Mouse (Mus musculus) limb, embryonic 14.5 days (tissue): ENCODE data around the gene Cd247. TPM values are rescaled to one million over a fixed set of nuclear protein-coding genes. Genes with fewer than 3 reads are reported as not detected.
A peak's percentile ranks its signal among the peaks of the same experiment; 100 is the strongest.

Experiments used
- ATAC-seq: fragments of 200-750 bp; cut with Nextera tagmentation; 2 replicates; pipeline ENCODE4 v1.8.0; 2017; ENCODE audit warnings: low read depth, moderate number of reproducible peaks, moderate TSS enrichment; ENCODE audit not compliant: low FRiP score
- DNase-seq: peaks from one replicate; pipeline ENCODE4 v3.0.0-alpha.2; 2015; ENCODE audit warnings: low spot score
- H3K27ac ChIP-seq: fragments of 300-500 bp; sonication (generic); replicated peaks from 2 replicates; pipeline ENCODE4 v1.5.1; 2014; ENCODE audit warnings: low read depth, mild to moderate bottlenecking, low read length, moderate library complexity, mixed read lengths
- H3K27me3 ChIP-seq: fragments of 300-500 bp; sonication (generic); 2 replicates; pipeline ENCODE4 v1.6.1; 2014; ENCODE audit warnings: low read length, mixed read lengths; ENCODE audit not compliant: control insufficient read depth, insufficient read depth
- H3K36me3 ChIP-seq: fragments of 300-500 bp; sonication (generic); 2 replicates; pipeline ENCODE4 v1.6.1; 2014; ENCODE audit warnings: mild to moderate bottlenecking, low read length, moderate library complexity, mixed read lengths; ENCODE audit not compliant: control insufficient read depth, insufficient read depth
- H3K4me1 ChIP-seq: fragments of 300-500 bp; sonication (generic); 2 replicates; pipeline ENCODE4 v1.6.1; 2014; ENCODE audit warnings: antibody characterized with exemption, low read length, mixed read lengths; ENCODE audit not compliant: control insufficient read depth, insufficient read depth
- H3K4me2 ChIP-seq: fragments of 300-500 bp; sonication (generic); replicated peaks from 2 replicates; pipeline ENCODE4 v1.6.1; 2014; ENCODE audit warnings: low read depth, mild to moderate bottlenecking, low read length, moderate library complexity; ENCODE audit not compliant: severe bottlenecking
- H3K4me3 ChIP-seq: fragments of 300-500 bp; sonication (generic); replicated peaks from 2 replicates; pipeline ENCODE4 v1.5.1; 2014; ENCODE audit warnings: low read length
- H3K9ac ChIP-seq: fragments of 300-500 bp; sonication (generic); 2 replicates; pipeline ENCODE4 v1.6.1; 2014; ENCODE audit warnings: mild to moderate bottlenecking, low read depth, low read length, moderate library complexity; ENCODE audit not compliant: severe bottlenecking
- H3K9me3 ChIP-seq: fragments of 300-500 bp; sonication (generic); 2 replicates; pipeline ENCODE4 v1.6.1; 2016; ENCODE audit warnings: low read length; ENCODE audit not compliant: control insufficient read depth
- POLR2A ChIP-seq: fragments of 200-500 bp; IDR thresholded peaks from 2 replicates; pipeline ENCODE4 v1.8.0; 2012; ENCODE audit warnings: inconsistent platforms, mild to moderate bottlenecking, moderate library complexity, borderline replicate concordance; ENCODE audit not compliant: insufficient read depth, insufficient read length; ENCODE audit errors: extremely low read depth
- WGBS: fragments of 180-500 bp; shearing (Covaris S2); extraction: QIAGEN DNeasy Blood & Tissue Kit; methylation state at CpG from one replicate; pipeline ENCODE4 v1.1.7; 2014; 5-methylcytosine and 5-hydroxymethylcytosine counted together
- polyA plus RNA-seq, 2 experiments: library from polyadenylated mRNA; depleted of rRNA in 1 of 2; stranded (reverse) in 1 of 2; unstranded in 1 of 2; fragments of >200 nt; fragmentation: Nextera tagmentation in 1 of 2; extraction: Ambion mirVana in 1 of 2; gene quantifications; 2 replicates each; pipeline versions ENCODE4 v1.2.1 to v1.2.3; 2012 to 2014

Cd247 gene
- polyA plus RNA-seq, 2 experiments, result 0.53 to 0.87 TPM

DNA sequence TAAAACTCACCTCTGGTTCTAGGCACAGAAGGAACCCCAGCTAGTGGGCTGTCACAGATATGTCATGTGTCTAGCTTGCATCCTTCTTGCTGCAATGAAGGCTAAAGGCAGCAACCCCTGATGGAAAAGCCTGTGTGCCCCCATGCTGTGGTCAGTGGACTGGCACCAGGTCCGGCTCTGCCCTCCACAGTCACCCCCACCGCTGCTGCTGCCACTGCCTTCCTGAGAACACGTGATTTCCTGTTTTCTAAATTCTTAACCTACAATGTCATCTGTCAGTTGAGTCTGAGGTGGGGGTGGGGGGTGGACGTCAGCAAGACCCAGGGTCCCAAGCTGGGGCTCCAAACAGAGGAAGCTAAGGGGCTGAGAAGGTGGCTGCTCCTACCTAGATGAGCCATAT, 60.4 kb downstream of the Cd247 start:
- no peak for TF ChIP-seq POLR2A
- Histone ChIP-seq H3K4me2 (no peak overlapping the region), H3K27ac (no peak overlapping the region), H3K9me3 (no peaks in the 10 kb centered on the region), H3K9ac (no peak overlapping the region), H3K27me3 (peaks cover 16% of the 10 kb centered on the region; the same call in 1 of the 2 replicates), H3K36me3 (no peaks in the 10 kb centered on the region), H3K4me3 (no peak overlapping the region), H3K4me1 (peaks cover 5% of the 10 kb centered on the region)
- WGBS, result 54% methylated on average over 4 of the region's 4 CpGs
- ATAC-seq (no peak), DNase-seq (no peak)

DNA sequence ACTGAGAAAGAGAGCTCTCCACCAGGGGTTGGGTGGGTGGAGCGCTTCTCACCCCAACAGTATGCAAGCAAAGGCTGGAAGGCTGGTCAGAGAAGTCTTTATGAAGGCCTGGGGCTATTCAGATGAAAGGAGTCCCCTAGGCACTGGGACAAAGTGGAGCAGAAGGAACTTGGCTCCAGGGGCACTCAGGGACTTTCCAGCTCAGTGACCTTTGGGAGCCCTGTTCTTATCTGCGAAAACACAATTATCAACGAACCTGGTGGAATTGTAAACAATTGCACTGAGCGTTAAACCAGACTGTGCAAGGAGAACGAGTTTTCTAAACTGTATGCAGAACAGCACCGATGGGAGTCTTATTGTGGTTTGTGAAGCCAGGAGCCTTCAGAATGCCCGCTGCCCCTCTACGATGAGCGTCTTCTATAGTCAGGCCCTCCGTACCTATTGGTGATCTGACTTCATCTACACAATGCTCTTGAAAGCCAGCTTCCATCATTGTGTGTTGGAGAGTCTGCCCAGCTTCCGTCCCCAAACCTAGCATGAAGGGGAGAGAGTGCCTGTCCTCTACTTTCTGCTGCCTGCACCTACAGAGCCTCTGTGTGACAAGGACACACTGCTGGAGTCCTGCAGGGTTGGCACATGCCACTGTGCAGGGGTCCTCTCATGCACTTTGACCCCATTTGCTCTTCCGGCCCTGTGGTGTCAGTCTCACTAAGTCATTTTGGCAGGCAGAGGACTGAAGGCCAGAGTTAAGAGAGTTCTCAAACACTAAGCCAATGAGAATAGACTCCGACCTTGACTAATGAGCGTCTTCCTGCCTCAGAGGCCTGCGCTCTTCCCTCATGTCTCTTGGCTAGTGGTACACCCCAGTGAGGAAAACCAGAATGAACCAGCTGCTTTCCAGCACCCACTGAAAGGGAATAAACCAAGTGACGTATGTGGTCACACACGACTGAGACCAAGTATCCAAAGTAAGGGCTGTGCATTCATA, 61.3 kb downstream of the Cd247 start:
- H3K27me3 ChIP-seq, result peaks cover 11% of the 10 kb centered on the region; the same call in 1 of the 2 replicates
- no peak overlapping the region for H3K4me2 ChIP-seq
- H3K4me1 ChIP-seq, result peaks cover 5% of the 10 kb centered on the region
- H3K9me3 ChIP-seq, result no peaks in the 10 kb centered on the region
- WGBS, result 76% methylated on average over 17 of the region's 17 CpGs
- H3K27ac ChIP-seq, result no peak overlapping the region
- DNase-seq (no peak), ATAC-seq (no peak)
- no peak overlapping the region for H3K9ac ChIP-seq
- H3K36me3 ChIP-seq, result no peaks in the 10 kb centered on the region
- no peak overlapping the region for H3K4me3 ChIP-seq
- no peak for TF ChIP-seq POLR2A

DNA sequence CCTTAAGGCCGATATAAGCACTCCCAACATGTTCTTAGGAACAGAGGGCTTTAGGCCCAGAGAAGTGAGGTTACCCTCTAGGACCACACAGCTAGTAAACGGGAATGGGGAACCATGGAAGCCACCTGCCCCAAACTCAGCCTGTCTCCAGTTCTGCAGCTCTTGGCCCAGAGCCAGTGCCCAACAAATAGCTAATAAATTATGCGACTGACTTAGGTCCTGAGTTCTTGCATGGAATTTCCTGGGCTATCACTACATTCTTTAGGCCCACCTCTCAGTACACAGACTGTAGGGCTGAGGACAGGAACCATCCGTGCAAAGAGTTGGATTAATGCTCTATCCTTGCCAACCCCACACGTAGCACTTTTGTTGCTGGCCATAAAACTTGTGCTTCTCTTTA, 63.6 kb downstream of the Cd247 start:
- ATAC-seq (peak; percentile 31; the same call in 1 of the 2 replicates), DNase-seq (no peak)
- no peaks in the 10 kb centered on the region for H3K9me3 ChIP-seq
- no peaks in the 10 kb centered on the region for H3K36me3 ChIP-seq
- no peak for TF ChIP-seq POLR2A
- H3K4me3 ChIP-seq, result no peak overlapping the region
- no peak overlapping the region for H3K27ac ChIP-seq
- H3K4me1 ChIP-seq, result no peaks in the 10 kb centered on the region
- no peak overlapping the region for H3K9ac ChIP-seq
- H3K27me3 ChIP-seq, result no peaks in the 10 kb centered on the region
- no peak overlapping the region for H3K4me2 ChIP-seq
- 25% methylated on average over 5 of the region's 5 CpGs for WGBS

DNA sequence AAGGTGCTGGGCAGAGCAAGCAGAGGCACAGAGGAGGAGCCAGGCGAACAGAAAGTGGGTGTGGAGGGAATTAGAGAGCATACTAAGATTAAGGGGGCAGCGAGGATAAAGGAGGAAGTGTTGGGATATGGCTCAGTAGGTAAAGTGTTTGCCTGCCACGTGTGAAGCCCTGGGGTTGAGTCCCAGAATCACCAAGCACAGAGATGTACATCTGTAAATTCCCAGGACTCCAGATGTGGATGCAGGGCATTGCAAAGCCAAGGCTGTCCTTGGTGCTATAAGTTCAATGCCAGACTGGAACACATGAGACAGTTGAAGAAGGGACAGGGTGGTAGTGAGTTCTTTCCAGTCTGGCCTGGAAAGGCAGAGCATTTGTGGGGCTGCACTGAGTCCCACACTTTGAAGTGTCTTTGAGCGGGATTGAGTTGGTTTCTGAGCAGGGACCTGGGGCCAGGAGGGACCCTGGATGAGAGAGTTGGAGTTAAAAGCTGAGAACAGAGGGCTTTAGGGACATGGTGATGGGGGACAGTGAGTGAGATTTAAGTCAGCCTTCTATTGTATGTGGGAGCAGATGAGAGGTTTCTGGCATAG, 64.7 kb downstream of the Cd247 start:
- Histone ChIP-seq H3K36me3 (no peaks in the 10 kb centered on the region), H3K9me3 (no peaks in the 10 kb centered on the region), H3K27ac (no peak overlapping the region), H3K4me2 (no peak overlapping the region), H3K4me3 (no peak overlapping the region), H3K4me1 (no peaks in the 10 kb centered on the region), H3K9ac (no peak overlapping the region), H3K27me3 (no peaks in the 10 kb centered on the region)
- DNase-seq (no peak), ATAC-seq (no peak)
- TF ChIP-seq POLR2A, result no peak
- WGBS, result 41% methylated on average over 4 of the region's 4 CpGs

DNA sequence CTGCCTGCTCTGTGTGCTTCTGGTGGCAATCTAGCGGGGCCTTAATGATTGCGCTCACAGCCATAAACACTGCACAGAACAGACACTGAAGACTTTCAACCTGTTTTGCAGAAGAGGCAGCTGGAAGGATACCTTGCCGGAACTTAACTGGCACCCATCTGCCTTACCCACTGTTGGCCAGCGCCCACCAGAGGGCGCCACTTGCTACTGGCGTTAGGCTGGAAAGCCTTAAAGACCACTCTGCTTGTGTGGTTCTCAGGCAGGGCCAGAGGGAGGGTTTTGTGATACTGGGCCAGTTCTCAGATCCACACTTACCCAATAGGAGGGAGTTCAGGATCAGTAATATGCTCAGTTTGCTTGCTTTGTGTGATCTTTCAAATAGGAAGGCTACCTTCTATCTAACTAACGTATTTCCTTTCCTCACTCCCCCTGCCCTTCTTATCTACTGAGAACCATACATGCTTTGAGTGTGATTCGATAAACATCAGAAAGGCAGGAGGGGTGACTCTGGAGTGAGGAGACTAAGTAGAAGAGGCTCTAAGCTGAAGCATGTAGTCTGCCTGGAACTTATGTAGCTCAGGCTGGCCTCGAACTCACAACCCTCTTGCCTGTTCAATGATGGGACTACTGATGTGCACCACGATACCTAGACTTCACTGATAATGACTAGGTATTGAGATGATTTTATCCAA, 65.4 kb downstream of the Cd247 start:
- peak; percentile 31 for DNase-seq
- Histone ChIP-seq H3K4me1 (no peaks in the 10 kb centered on the region), H3K27me3 (no peaks in the 10 kb centered on the region), H3K36me3 (no peaks in the 10 kb centered on the region), H3K27ac (no peak overlapping the region), H3K4me3 (no peak overlapping the region), H3K9ac (no peak overlapping the region), H3K4me2 (no peak overlapping the region), H3K9me3 (no peaks in the 10 kb centered on the region)
- TF ChIP-seq POLR2A, result no peak
- WGBS, result 58% methylated on average over 10 of the region's 10 CpGs
- no peak for ATAC-seq
